Mouse (Mus musculus) small intestine, adult 2 months (tissue): ENCODE measurements around the gene Dock1. TPM values are rescaled to one million over a fixed set of nuclear protein-coding genes. Genes with fewer than 3 reads are reported as not detected.

ENCODE experiments used
- H3K27ac ChIP-seq: fragments of 200-500 bp; 2 replicates; pipeline ENCODE4 v1.5.1; 2012; ENCODE audit warnings: low read depth, low read length, control low read depth, inconsistent platforms; ENCODE audit not compliant: insufficient read depth
- H3K27me3 ChIP-seq: fragments of 200-500 bp; 2 replicates; pipeline ENCODE4 v1.6.1; 2012; ENCODE audit warnings: mild to moderate bottlenecking, moderate library complexity, low read length, inconsistent platforms; ENCODE audit not compliant: control insufficient read depth, insufficient read depth
- H3K36me3 ChIP-seq: fragments of 200-500 bp; 2 replicates; pipeline ENCODE4 v1.6.1; 2012; ENCODE audit warnings: mild to moderate bottlenecking, low read length, control low read depth, inconsistent platforms; ENCODE audit not compliant: control insufficient read depth, insufficient read depth
- H3K4me1 ChIP-seq: fragments of 200-500 bp; 2 replicates; pipeline ENCODE4 v1.6.1; 2012; ENCODE audit warnings: low read length, inconsistent platforms, mixed read lengths; ENCODE audit not compliant: control insufficient read depth, insufficient read depth, insufficient read length
- H3K4me3 ChIP-seq: fragments of 200-500 bp; 2 replicates; pipeline ENCODE4 v1.5.1; 2012; ENCODE audit warnings: low read depth, mild to moderate bottlenecking, control low read depth, inconsistent platforms, low read length, moderate library complexity
- CTCF ChIP-seq: fragments of 200-500 bp; IDR thresholded peaks from 2 replicates; pipeline ENCODE4 v1.5.1; 2012; ENCODE audit warnings: low read depth, mild to moderate bottlenecking, control low read depth, inconsistent platforms, low read length, moderate library complexity, mixed read lengths; ENCODE audit not compliant: insufficient replicate concordance, insufficient read length; ENCODE audit errors: extremely low read depth
- POLR2A ChIP-seq: fragments of 200-500 bp; IDR thresholded peaks from 2 replicates; pipeline ENCODE4 v1.6.1; 2012; ENCODE audit warnings: low read depth, mild to moderate bottlenecking, control low read depth, inconsistent platforms, low read length, moderate library complexity
- WGBS: fragments of 180-500 bp; shearing (Covaris S2); methylation state at CpG from one replicate; pipeline ENCODE4 v1.1.7; 2018; 5-methylcytosine and 5-hydroxymethylcytosine counted together
- polyA plus RNA-seq: library from polyadenylated mRNA; depleted of rRNA; stranded (reverse); fragments of >200 nt; gene quantifications from 2 replicates; pipeline ENCODE4 v1.2.3, GENCODE M21; 2012

Dock1 gene
- polyA plus RNA-seq, 1 experiment: 3.8 TPM

- no peaks in the 10 kb centered on the region for H3K27me3 ChIP-seq
- no peak overlapping the region for H3K4me3 ChIP-seq
- TF ChIP-seq CTCF (no peak), POLR2A (no peak)
- H3K36me3 ChIP-seq: peaks cover 7% of the 10 kb centered on the region; the same call in 1 of the 2 replicates
- no peak overlapping the region for H3K27ac ChIP-seq
- no peaks in the 10 kb centered on the region for H3K4me1 ChIP-seq
- 99% methylated on average over 2 of the region's 2 CpGs for WGBS
Measured at GRCm38 (mm10) chr7:134840066-134840465, 169.6 kb downstream of the Dock1 start.

- peaks cover 6% of the 10 kb centered on the region; the same call in 1 of the 2 replicates for H3K36me3 ChIP-seq
- H3K27ac ChIP-seq: no peak overlapping the region
- H3K27me3 ChIP-seq: no peaks in the 10 kb centered on the region
- H3K4me1 ChIP-seq: no peaks in the 10 kb centered on the region
- 93% methylated on average over 4 of the region's 4 CpGs for WGBS
- no peak overlapping the region for H3K4me3 ChIP-seq
- TF ChIP-seq CTCF (no peak), POLR2A (no peak)
Measured at GRCm38 (mm10) chr7:134842751-134843150, 172.3 kb downstream of the Dock1 start.

DNA sequence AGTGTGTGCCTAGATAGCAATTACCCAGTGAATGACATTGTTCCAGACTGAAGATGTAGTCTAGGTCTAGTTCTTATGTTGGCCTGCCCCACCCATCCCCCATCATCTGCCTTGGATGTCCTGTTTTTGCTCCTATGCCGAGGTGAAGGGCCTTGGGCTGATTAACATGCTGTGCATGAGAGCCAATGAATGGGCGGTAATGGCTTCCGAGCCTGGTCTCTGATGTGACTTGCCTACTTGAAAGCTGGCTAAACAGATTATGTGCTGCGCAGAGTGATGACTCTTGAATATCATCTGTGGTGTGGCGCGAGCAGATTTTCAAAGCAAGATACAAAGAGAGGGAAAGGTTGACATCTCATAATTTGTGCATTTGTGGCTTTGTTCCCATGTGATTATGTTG lies 191.5 kb downstream of the Dock1 start:
- 91% methylated on average over 6 of the region's 6 CpGs for WGBS
- H3K36me3 ChIP-seq: peaks cover 2% of the 10 kb centered on the region; the same call in 1 of the 2 replicates
- no peaks in the 10 kb centered on the region for H3K27me3 ChIP-seq
- no peaks in the 10 kb centered on the region for H3K4me1 ChIP-seq
- H3K27ac ChIP-seq: no peak overlapping the region
- no peak overlapping the region for H3K4me3 ChIP-seq
- no peak for TF ChIP-seq CTCF
- no peak for TF ChIP-seq POLR2A

GRCm38 (mm10) chr7:134864175-134864574 lies 193.7 kb downstream of the Dock1 start:
- Histone ChIP-seq H3K27ac (no peak overlapping the region), H3K4me3 (no peak overlapping the region), H3K27me3 (no peaks in the 10 kb centered on the region), H3K4me1 (no peaks in the 10 kb centered on the region), H3K36me3 (peaks cover 2% of the 10 kb centered on the region; the same call in 1 of the 2 replicates)
- WGBS: 82% methylated on average over 2 of the region's 2 CpGs
- TF ChIP-seq POLR2A (no peak), CTCF (no peak)

GRCm38 (mm10) chr7:134872511-134872910 lies 202.1 kb downstream of the Dock1 start:
- Histone ChIP-seq H3K4me1 (no peaks in the 10 kb centered on the region), H3K27me3 (no peaks in the 10 kb centered on the region), H3K27ac (no peak overlapping the region), H3K4me3 (no peak overlapping the region), H3K36me3 (peaks cover 4% of the 10 kb centered on the region; the same call in 1 of the 2 replicates)
- 86% methylated on average over 3 of the region's 3 CpGs for WGBS
- TF ChIP-seq CTCF (no peak), POLR2A (no peak)

- 93% methylated on average over 7 of the region's 7 CpGs for WGBS
- peaks cover 4% of the 10 kb centered on the region; the same call in 1 of the 2 replicates for H3K36me3 ChIP-seq
- TF ChIP-seq CTCF (no peak), POLR2A (no peak)
- H3K27ac ChIP-seq: no peak overlapping the region
- no peak overlapping the region for H3K4me3 ChIP-seq
- no peaks in the 10 kb centered on the region for H3K4me1 ChIP-seq
- no peaks in the 10 kb centered on the region for H3K27me3 ChIP-seq
Measured at GRCm38 (mm10) chr7:134872981-134873380, 202.5 kb downstream of the Dock1 start.

- H3K36me3 ChIP-seq: peaks cover 4% of the 10 kb centered on the region; the same call in 1 of the 2 replicates
- no peak overlapping the region for H3K4me3 ChIP-seq
- H3K27ac ChIP-seq: no peak overlapping the region
- TF ChIP-seq CTCF (no peak), POLR2A (no peak)
- 93% methylated on average over 6 of the region's 6 CpGs for WGBS
- H3K4me1 ChIP-seq: no peaks in the 10 kb centered on the region
- no peaks in the 10 kb centered on the region for H3K27me3 ChIP-seq
Measured at GRCm38 (mm10) chr7:134878985-134879384, 208.5 kb downstream of the Dock1 start.
